Mouse (Mus musculus): Measurements from ENCODE around the gene Trnt1. TPM values are rescaled to one million over a fixed set of nuclear protein-coding genes. Genes with fewer than 3 reads are reported as not detected.

The Trnt1 gene
- polyA plus RNA-seq, 2 experiments: 14.0 to 33.4 TPM

GRCm38 (mm10) chr6:106747251-106747650 lies 21.7 kb upstream of the Trnt1 start:
- Histone ChIP-seq H3K4me2 (ENCODE audit: low read depth) (no peak overlapping the region), H3K36me3 (replicated peaks; ENCODE audit: control insufficient read depth, insufficient read depth, low read depth) (no peaks in the 10 kb centered on the region), H3K27me3 (ENCODE audit: control insufficient read depth, insufficient read depth, low read length) (no peaks in the 10 kb centered on the region), H3K9ac (replicated peaks) (no peak overlapping the region), H3K27ac (no peak overlapping the region), H3K4me3 (ENCODE audit: insufficient read depth in 1 of 2, low read depth in 2 of 2, low read length in 2 of 2) (no peak overlapping the region), H3K9me3 (ENCODE audit: control insufficient read depth, low read length) (no peaks in the 10 kb centered on the region), H3K4me1 (replicated peaks; ENCODE audit: control insufficient read depth in 2 of 2, insufficient read depth in 2 of 2, low read length in 1 of 2) (no peaks in the 10 kb centered on the region)
- DNase-seq (ENCODE audit: low read depth in 3 of 3, low spot score in 3 of 3) (no peak), ATAC-seq (ENCODE audit: insufficient read depth) (no peak)
- 73% methylated on average over 5 of the region's 5 CpGs for WGBS (ENCODE audit: insufficient replicate concordance)
- TF ChIP-seq EP300 (IDR thresholded peaks at IDR 0.05; ENCODE audit: low read depth) (no peak), CTCF (IDR thresholded peaks at IDR 0.05; ENCODE audit: low read depth) (no peak)

GRCm38 (mm10) chr6:106747804-106748203 lies 21.1 kb upstream of the Trnt1 start:
- Histone ChIP-seq H3K4me2 (ENCODE audit: low read depth) (no peak overlapping the region), H3K27me3 (ENCODE audit: control insufficient read depth, insufficient read depth, low read length) (no peaks in the 10 kb centered on the region), H3K9me3 (ENCODE audit: control insufficient read depth, low read length) (no peaks in the 10 kb centered on the region), H3K4me1 (replicated peaks; ENCODE audit: control insufficient read depth in 2 of 2, insufficient read depth in 2 of 2, low read length in 1 of 2) (no peaks in the 10 kb centered on the region), H3K27ac (no peak overlapping the region), H3K4me3 (ENCODE audit: insufficient read depth in 1 of 2, low read depth in 2 of 2, low read length in 2 of 2) (no peak overlapping the region), H3K9ac (replicated peaks) (no peak overlapping the region), H3K36me3 (replicated peaks; ENCODE audit: control insufficient read depth, insufficient read depth, low read depth) (no peaks in the 10 kb centered on the region)
- 46% methylated on average over 3 of the region's 3 CpGs for WGBS (ENCODE audit: insufficient replicate concordance)
- TF ChIP-seq CTCF (IDR thresholded peaks at IDR 0.05; ENCODE audit: low read depth): no peak
- no peak for TF ChIP-seq EP300 (IDR thresholded peaks at IDR 0.05; ENCODE audit: low read depth)
- ATAC-seq (ENCODE audit: insufficient read depth): no peak
- DNase-seq (ENCODE audit: low read depth in 3 of 3, low spot score in 3 of 3): no peak

GRCm38 (mm10) chr6:106748887-106749388 lies 20.0 kb upstream of the Trnt1 start, which contains the start of gene Il5ra:
Il5ra (minus strand) TSS chr6:106749037.
- Histone ChIP-seq H3K9me3 (ENCODE audit: control insufficient read depth, low read length) (no peaks in the 10 kb centered on the region), H3K4me3 (ENCODE audit: insufficient read depth in 1 of 2, low read depth in 2 of 2, low read length in 2 of 2) (no peak within 1 kb of the TSS), H3K4me1 (replicated peaks; ENCODE audit: control insufficient read depth in 2 of 2, insufficient read depth in 2 of 2, low read length in 1 of 2) (no peaks in the 10 kb centered on the region), H3K27ac (no peak within 1 kb of the TSS), H3K36me3 (replicated peaks; ENCODE audit: control insufficient read depth, insufficient read depth, low read depth) (no peaks in the 10 kb centered on the region), H3K9ac (replicated peaks) (no peak within 1 kb of the TSS), H3K27me3 (ENCODE audit: control insufficient read depth, insufficient read depth, low read length) (no peaks in the 10 kb centered on the region), H3K4me2 (ENCODE audit: low read depth) (no peak within 1 kb of the TSS)
- no peak for TF ChIP-seq EP300 (IDR thresholded peaks at IDR 0.05; ENCODE audit: low read depth)
- no peak for TF ChIP-seq CTCF (IDR thresholded peaks at IDR 0.05; ENCODE audit: low read depth)
- peak; percentile 35; the same call in 1 of the 2 replicates for ATAC-seq (ENCODE audit: insufficient read depth)
- no peak for DNase-seq (ENCODE audit: low read depth in 3 of 3, low spot score in 3 of 3)
- 11% methylated on average over 6 of the region's 6 CpGs for WGBS (ENCODE audit: insufficient replicate concordance)

- no peaks in the 10 kb centered on the region for H3K9me3 ChIP-seq (ENCODE audit: control insufficient read depth, low read length)
- no peaks in the 10 kb centered on the region for H3K36me3 ChIP-seq (replicated peaks; ENCODE audit: control insufficient read depth, insufficient read depth, low read depth)
- no peak overlapping the region for H3K9ac ChIP-seq (replicated peaks)
- no peaks in the 10 kb centered on the region for H3K4me1 ChIP-seq (replicated peaks; ENCODE audit: control insufficient read depth in 2 of 2, insufficient read depth in 2 of 2, low read length in 1 of 2)
- ATAC-seq (ENCODE audit: insufficient read depth): no peak
- H3K4me2 ChIP-seq (ENCODE audit: low read depth): no peak overlapping the region
- no peak for TF ChIP-seq EP300 (IDR thresholded peaks at IDR 0.05; ENCODE audit: low read depth)
- no peak for TF ChIP-seq CTCF (IDR thresholded peaks at IDR 0.05; ENCODE audit: low read depth)
- DNase-seq (ENCODE audit: low read depth in 3 of 3, low spot score in 3 of 3): no peak
- no peak overlapping the region for H3K27ac ChIP-seq
- no peak overlapping the region for H3K4me3 ChIP-seq (ENCODE audit: insufficient read depth in 1 of 2, low read depth in 2 of 2, low read length in 2 of 2)
- 71% methylated on average over 7 of the region's 7 CpGs for WGBS (ENCODE audit: insufficient replicate concordance)
- H3K27me3 ChIP-seq (ENCODE audit: control insufficient read depth, insufficient read depth, low read length): no peaks in the 10 kb centered on the region
Observed at GRCm38 (mm10) chr6:106750291-106750690, 18.6 kb upstream of the Trnt1 start.

- Histone ChIP-seq H3K27me3 (ENCODE audit: control insufficient read depth, insufficient read depth, low read length) (no peaks in the 10 kb centered on the region), H3K4me3 (ENCODE audit: insufficient read depth in 1 of 2, low read depth in 2 of 2, low read length in 2 of 2) (no peak overlapping the region), H3K9ac (replicated peaks) (no peak overlapping the region), H3K9me3 (ENCODE audit: control insufficient read depth, low read length) (no peaks in the 10 kb centered on the region), H3K27ac (no peak overlapping the region), H3K4me2 (ENCODE audit: low read depth) (no peak overlapping the region), H3K4me1 (replicated peaks; ENCODE audit: control insufficient read depth in 2 of 2, insufficient read depth in 2 of 2, low read length in 1 of 2) (no peaks in the 10 kb centered on the region; a peak in 2 of 4 replicates), H3K36me3 (replicated peaks; ENCODE audit: control insufficient read depth, insufficient read depth, low read depth) (no peaks in the 10 kb centered on the region)
- 22% methylated on average over 3 of the region's 3 CpGs for WGBS (ENCODE audit: insufficient replicate concordance)
- DNase-seq (ENCODE audit: low read depth in 3 of 3, low spot score in 3 of 3) (no peak), ATAC-seq (ENCODE audit: insufficient read depth) (no peak)
- TF ChIP-seq EP300 (IDR thresholded peaks at IDR 0.05; ENCODE audit: low read depth): no peak
- TF ChIP-seq CTCF (IDR thresholded peaks at IDR 0.05; ENCODE audit: low read depth): no peak
Observed at GRCm38 (mm10) chr6:106758299-106758698, 10.6 kb upstream of the Trnt1 start.

Measured in liver, embryonic 14.5 days (tissue).